Mouse (Mus musculus) heart, postnatal 0 days (tissue): ENCODE measurements around the gene Dock4.

Experiments
- CTCF ChIP-seq: IDR thresholded peaks from 2 replicates; pipeline ENCODE4 v1.5.1; 2016; ENCODE audit warnings: antibody characterized with exemption, control low read depth, low read depth
- EP300 ChIP-seq: IDR thresholded peaks from 2 replicates; pipeline ENCODE4 v1.6.1; 2016; ENCODE audit warnings: antibody characterized with exemption, low read depth

DNA sequence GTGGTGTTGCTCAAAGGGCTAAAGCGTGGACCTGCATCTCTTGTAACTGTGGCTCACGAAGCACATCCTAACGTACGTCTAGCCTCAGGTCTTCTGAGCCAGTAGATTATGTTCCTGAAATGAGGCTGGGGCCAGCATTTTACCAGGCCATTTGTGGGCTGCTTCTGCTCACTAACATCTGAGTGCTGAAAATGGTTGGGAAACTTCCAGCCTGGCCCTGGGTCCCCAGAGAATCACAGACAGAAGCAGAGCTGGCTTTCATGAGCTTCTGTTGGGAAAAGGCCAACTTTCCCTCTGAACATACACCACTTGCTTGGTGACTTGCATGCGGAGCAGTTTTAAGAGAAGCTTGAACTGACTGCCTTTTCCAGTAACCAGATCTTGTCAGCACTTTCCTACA lies 393.2 kb downstream of the Dock4 start:
- TF ChIP-seq CTCF: no peak
- TF ChIP-seq EP300: no peak
